Mouse (Mus musculus) cerebellum, adult 11 months (tissue): ENCODE results near the gene Olfr659.

Experiments used
- DNase-seq: peaks from one replicate; pipeline ENCODE4 v3.0.0; 2022

Gene Olfr659

GRCm38 (mm10) chr7:104666453-104666852 is at the start of gene Olfr659:
Gene Olfr659, plus strand, starts transcription at chr7:104666753.
- DNase-seq: no peak

- no peak for DNase-seq
Observed at GRCm38 (mm10) chr7:104624494-104624893, 42.1 kb upstream of the Olfr659 start, which contains the start of gene Olfr657. Gene Olfr657, plus strand, starts transcription at chr7:104624794.

- DNase-seq: peak; percentile 4
Observed at GRCm38 (mm10) chr7:104646841-104647482, 19.6 kb upstream of the Olfr659 start, which contains the start of gene Olfr658. Gene Olfr658, minus strand, starts transcription at chr7:104647305.

GRCm38 (mm10) chr7:104686201-104686600 is 19.6 kb downstream of the Olfr659 start, which contains the start of gene Olfr661:
Gene Olfr661, plus strand, starts transcription at chr7:104686501.
- no peak for DNase-seq
